Mouse (Mus musculus) layer of hippocampus, adult 18-20 months (tissue): ENCODE results near the gene Cryga. TPM values are rescaled to one million over a fixed set of nuclear protein-coding genes. Genes with fewer than 3 reads are reported as not detected.
A peak's percentile ranks its signal among the peaks of the same experiment; 100 is the strongest.

Experiments used
- DNase-seq, 2 experiments: peaks; one replicate each; pipeline ENCODE4 v3.0.0; 2022; ENCODE audit warnings: low spot score in 2 of 2
- long read RNA-seq: library from polyadenylated mRNA; stranded (forward); transcript quantifications from one replicate; pipeline ENCODE4 v2.0.0, GENCODE M21; 2021
- total RNA-seq, 2 experiments: library from RNA; stranded (reverse); gene quantifications; 2 replicates each; pipeline ENCODE4 v1.2.3; 2021

Gene Cryga
- under 1 TPM in 1 of 2 experiments, not detected in 1; 0.48 TPM for total RNA-seq
- long read RNA-seq = 0 reads

DNA sequence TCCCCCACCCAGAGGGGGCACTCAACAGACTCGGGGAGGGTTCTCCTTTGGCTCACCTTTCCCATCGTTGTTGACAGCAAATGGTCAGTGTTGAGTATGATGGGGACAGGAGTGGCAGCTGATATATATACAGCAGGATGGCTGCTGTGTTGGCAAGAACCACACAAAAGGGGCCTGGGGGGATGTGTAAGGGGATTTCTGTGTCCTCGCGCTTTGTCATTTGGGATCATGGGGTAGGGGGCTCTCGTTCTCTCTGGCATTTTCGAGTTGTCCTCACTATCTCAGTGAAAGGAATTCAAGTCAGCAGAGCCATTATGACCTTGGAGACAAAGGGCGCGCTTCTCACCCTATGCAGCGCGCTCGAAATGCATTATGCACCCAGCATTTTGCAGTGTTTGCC, at the start of gene Cryga:
Gene Cryga (minus strand): TSS at position 101 of the 400 bp plus-strand sequence.
- DNase-seq = no peak

DNA sequence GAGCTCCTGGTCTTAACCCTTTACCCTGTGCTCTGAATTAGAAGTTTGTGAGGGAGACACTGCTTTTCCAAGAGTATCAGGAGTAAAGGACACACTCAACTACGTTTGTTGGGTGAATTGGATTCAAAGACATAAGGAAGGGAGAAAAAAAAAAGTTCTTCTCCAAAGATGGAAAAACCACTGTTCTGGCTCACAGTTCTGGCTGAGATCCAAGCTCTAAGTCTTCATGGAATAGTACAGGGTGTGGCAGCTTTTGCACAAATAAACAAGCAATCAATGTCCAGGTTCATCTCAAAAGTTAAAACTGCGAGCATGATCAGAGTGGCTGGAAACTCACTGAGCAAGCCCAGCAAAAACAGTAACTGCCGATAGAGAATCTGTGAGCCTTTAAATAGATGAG, 44.8 kb upstream of the Cryga start:
- no peak for DNase-seq

DNA sequence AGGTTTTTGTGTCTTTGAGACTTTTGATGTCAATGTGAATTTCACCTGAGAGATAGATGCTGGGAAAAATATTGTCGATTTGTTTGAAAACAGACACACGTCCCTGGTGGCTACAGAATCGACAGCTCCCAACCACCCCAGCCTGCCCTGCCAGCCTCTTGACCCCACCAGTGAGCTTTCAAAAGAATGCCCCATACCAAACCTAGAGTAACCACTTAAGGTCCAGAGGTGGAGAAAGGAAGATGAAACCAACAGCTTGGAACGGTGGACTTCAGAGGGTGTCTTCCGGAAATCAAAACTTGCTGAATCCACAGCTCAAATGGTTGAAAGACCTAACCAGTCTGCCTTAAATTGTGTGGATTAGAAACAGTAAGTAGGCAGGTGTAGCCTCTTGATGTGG, 44.2 kb upstream of the Cryga start:
- no peak for DNase-seq

DNA sequence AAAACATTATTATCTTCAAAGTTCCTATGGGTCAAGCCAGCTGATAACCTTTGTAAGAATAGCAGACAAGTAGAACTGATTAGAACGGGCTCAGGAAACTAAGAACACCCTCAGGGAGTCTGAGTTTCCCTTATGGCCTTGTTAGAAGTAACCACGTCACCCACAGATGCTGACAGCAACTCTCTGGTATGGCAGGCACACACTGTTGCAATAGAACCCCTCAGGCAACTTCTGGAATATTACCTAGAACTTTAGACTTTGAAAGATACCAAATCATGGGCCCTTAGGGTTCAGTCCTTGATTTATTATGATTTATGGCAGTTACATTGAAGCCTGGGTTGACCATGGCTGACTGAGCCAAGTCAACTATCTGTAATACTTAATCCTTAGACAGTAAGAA, 43.4 kb upstream of the Cryga start:
- DNase-seq = no peak

DNA sequence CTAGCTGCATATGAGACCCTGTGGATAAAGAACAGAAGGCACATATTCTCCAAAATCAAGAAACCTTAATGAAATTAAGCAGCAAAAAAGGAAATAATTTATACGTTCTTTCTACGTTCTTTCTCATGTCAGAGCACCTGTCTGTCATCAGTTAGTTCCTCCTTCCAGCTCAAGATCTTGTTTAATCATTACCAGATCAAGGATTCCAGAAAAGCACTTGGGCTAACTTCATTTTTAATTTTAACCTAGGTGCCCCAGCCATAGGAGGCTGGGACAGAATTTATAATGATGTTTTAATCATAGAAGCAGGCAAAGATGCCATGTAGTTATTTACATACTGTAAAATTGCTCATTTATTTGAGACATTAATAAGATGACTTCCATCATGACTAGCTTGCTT, 41.6 kb upstream of the Cryga start:
- no peak for DNase-seq

DNA sequence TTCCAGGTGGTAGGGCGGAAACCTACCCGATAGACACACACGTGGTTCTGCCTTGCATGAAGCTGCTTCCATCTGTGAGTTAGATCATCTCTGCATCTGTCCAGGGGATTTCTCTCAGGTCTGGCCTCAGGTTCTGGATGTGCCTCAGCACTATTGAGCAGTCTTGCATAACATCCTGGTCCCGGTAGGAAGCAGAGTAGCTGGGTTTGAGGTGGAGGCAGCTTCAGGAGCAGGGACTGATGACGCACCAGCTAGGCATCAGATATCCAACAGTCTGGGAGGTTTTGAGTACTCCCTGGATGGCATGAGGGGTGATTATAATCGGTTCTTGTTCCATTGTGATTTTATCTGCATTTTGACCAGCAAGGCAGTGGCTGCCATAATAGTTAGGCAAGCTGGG, 34.4 kb upstream of the Cryga start:
- DNase-seq = no peak

DNA sequence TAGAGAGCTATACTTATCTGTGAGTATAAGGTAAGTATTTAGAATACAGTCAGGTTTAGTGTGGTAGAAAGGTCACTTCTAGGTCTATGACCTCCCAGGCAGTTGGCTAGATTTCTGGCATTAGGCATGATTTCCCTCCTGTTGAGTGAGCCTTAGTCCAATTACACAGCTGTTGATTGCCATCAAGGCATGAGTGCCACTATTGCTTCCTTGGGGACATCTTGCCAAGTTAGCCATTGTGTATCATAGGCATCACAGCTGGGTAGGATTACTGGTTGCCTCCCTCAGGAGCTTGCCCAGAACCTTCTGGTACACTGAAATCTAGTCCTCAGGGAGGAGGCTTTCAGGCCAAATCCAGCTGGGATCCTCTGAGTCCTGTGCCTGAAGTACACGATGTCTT, 29.7 kb upstream of the Cryga start:
- DNase-seq = no peak

DNA sequence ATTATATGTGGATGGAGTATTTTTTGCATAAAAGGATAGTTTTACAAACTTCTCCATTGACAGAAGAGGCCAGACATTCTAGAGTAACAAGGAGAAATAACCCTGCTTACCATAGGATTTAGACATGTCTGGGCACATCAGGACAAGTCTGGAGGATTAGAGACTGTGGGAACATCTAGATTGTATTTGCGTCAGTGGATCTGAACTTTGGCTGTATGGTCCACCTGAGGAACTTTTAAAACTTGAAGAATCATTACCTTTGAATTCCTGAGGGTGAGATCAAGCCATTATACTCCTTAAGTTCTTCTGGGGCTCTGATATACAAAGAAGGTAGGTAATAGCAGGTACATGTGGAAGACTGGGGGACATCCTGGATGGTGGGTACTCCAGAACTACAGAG, 28.5 kb upstream of the Cryga start:
- no peak for DNase-seq

DNA sequence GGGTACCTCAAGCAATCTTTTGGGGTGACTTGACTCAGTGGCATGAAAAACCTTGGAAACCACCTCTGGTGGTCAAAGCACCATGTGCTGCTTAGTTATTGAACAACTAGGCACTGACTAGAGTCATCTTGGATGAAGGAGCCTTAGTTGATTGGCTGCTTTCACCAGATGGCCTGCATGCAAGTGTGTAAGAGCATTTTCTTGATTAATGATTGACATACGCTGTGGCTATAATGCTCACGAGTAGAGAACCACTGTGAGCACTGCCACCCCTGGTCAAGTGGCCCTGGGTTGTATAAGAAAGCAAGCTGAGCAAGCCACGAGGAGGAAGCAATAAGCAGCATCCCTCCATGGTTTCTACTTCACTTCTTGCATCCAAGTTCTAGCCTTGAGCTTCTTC, 27.1 kb upstream of the Cryga start:
- no peak for DNase-seq

DNA sequence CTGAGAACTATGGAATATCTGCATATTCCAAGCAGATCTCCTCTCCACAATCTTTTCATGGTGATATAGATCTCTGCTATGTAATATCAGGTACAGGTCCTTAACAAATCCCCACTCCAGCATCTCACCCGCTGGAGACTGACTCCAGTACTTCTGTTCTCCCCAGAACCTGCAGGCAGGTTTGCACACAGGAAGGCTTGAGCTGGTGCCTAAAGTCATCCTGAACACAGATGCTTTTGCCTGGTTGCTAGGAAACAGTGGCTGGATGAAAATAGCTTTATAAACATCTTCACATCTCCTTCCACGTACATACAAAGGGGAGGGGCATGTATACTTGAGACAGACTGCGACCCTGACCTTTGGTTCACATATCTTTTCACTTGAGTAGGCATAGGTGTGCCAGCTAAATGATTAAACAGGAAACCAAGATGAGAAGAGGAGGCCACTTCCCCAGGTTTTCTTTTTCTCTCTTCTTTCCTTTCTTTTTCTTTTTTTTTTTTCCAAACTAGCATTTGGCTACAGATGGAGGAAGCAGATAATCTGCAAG, 26.5 kb upstream of the Cryga start:
- no peak for DNase-seq

DNA sequence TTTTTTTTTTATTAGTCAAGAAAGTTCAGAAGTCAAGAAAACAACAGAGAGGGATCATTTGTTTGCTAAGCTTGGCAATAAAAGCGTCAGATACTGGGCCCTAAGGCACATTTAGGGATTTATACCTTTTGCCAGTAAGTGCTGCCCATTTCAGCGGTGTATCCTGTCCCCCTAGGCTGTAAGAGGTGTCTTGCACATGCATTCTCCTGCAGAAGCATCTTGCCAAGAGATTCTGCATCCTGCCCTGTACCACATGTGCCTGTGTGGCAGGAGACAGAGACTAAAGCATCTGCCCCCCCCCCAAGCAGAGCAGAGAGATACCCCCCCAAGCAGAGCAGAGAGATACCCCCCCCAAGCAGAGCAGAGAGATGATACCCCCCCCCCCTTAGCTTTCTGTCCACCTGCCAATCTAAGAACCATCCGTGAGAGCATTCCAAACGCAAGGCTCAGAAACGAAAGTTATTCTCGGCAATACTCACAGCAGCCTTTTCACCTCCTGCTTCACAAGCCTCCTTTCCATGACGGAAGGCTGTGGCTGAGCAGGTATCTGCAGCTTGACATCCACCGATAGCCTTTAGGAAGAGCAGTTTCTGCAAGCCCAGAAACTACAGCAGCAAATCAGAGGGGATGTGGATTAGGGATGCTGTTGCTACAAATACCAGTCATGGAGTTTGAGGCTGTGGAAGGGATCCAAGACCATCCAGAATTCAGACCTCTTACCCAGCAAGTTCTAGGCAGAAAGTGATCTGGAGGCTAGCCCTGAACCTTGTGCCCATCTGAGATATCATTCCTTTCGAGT, 19.6 kb upstream of the Cryga start, which contains the start of gene D630023F18Rik:
Gene D630023F18Rik (minus strand): TSS at position 641 of the 799 bp plus-strand sequence.
- DNase-seq = peak in 1 of 2 experiments; percentile 47

DNA sequence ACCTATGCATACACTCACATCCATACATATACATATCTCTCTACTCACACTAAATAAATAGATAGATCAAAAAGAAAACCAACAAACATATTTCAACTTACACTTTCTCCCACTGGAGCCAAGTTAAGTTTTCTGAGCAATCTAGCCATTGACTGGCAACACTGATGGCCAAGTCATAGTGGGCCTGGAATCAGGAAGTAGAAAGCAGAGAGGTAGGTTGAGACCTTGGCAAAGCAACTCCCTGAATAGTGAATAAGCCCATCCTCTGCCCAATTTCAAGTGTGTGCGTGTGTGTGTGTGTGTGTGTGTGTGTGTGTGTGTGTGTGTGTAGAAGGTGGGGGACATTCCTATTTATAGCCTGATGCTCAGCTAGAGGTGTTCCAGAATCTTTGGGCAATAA, 16.3 kb upstream of the Cryga start, which contains the start of gene Gm28845:
Gene Gm28845 (minus strand): TSS at position 121 of the 400 bp plus-strand sequence.
- no peak for DNase-seq

DNA sequence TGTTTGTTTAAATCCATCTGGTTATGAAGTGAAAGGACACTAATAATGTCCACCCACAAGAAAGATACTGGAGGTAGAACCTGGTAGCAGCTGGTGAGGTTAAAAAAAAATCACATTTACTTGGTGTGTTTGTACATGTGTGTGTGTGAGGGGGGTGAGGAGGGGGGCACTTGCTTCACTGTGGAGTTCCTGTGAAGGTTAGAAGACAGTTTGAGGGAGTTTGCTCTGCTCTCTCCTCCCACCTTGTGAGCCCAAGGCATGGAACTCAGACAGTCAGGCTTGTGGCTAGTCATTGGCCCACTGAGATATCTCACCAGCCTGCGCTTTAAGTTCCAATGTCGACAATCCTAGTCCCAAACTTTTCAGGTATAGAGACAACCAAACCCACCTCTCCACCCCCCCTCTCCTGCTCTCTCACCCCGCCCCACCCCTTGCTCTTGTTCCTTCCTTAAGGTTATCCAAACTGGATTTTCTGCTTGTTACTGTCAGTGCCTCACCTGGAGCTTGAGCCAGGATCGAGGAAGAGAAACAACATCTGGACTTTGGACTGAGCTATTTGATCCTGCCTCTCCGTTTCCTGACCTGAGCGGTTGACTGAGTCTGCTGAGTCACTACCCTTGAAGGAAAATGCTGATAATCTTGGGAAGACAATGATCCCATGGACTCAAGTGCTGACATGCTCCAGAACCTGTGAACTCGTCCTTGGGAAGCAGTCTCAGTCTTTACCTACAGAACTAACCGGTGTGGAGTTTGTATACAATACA, 15.2 kb upstream of the Cryga start:
- no peak for DNase-seq

DNA sequence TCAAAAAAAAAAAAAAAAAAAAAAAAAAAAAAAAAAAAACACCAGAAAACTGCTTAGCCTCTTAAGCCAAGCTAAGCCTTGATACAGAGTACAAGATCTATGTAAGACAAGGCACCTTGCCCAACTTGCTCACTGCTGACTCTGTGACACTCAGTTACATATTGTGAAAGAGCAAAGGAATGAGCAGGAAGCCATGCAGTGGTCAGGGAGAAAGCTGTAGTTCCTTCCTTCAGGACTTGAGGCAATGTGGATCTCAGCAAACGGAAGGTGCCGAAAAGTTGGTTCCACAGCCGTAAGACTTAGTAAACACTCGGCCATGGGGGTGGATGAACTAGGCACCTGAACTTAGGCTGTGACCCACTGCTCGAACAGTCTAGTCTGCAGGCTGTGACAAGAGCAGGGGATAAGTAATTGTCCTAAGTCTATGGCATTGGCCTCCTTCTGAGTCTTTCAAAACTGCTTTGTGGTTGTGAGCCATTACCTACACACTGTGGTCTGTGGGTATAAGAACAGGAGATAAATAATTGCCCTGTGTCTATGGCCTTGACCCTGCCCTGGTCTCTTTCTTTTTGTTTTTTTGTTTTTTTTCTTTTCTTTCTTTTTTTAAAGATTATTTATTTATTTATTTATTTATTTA, 10.5 kb upstream of the Cryga start:
- DNase-seq = no peak

DNA sequence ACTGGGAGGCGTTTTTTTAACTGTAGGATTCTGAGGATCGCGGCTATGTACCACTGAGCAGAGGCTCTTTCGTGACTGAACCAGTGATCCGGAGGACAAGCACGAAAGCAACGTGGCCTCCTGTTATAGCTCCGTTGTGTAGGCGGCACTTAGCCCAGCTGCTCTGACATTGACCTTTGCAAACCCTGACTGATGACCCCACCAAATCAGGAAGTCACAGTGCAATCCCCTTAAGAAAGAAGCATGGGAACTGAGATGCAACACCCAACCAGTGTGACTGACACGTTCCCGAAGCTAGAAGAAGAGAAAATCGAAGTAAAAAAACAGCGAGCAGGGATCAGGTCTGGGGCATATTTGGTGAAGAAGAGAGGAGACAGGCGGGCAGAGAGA, 9.6 kb upstream of the Cryga start:
- DNase-seq = no peak

DNA sequence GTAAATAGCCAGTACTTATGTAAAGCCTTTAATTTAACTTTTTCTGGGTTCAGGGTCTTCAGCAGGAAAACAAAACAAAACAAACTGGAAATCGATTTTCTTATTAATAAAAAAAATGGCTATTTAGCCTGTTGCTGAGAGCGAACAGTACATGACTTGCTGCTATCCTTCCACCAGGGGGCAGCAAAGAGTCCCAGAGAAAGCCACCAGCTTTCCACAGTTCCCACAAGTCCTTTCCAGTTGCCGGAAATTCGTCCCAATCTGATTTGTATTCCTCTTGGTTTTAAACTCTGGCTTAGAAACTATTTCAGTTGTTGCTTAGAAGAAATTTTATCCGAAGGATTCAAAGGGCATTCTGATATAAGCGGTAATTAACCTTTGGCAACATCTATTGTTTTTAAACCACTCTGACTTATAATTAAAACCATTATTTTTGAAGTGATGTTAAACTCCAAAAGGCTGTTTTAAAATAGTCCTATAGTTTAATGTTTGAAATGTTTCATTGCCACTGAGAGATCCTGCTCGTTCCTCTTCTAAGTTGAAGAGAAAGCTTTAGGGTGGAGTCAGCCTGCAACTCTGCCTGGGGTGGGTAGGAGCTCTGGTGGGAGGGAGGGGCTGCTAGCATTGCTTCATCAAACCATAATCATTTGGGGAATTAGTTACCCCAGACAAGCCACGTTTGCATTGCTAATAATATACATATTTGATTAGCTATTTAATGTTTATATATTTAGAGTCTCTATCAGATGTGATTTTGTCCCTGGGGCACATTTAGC, 9.0 kb upstream of the Cryga start:
- DNase-seq = peak; percentile 44 to 87

DNA sequence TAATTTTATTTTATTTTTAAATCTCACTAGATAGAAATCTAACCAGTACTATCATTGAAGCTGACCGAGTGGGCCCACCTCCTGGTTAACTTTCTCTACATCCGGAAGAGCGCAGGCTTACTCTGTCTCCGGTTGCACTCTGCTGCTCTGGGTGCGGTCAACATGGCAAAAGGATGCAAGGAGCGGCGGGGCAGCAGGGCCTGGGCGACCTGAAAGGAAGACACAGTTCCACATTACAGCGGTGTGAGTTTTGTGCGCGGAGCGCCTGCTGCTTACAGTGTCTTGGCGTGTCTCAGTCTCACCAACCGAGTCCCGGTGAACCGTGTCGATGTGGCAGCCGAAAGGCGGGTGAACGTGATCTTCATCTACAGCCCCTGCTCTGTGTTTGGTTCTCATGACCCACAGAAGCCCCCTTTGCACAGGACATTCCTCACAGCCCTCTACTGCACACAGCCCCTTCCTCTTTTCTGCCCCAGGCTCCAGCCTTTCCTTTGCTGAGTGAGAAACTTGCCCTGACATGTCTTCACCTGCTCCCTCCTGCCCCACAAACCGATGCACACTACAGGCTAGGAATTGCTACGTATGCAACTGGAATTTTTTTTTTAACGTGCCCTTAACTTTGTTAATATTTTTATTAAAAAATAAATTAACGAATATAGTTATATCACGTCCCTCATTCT, 6.7 kb upstream of the Cryga start:
- no peak for DNase-seq

DNA sequence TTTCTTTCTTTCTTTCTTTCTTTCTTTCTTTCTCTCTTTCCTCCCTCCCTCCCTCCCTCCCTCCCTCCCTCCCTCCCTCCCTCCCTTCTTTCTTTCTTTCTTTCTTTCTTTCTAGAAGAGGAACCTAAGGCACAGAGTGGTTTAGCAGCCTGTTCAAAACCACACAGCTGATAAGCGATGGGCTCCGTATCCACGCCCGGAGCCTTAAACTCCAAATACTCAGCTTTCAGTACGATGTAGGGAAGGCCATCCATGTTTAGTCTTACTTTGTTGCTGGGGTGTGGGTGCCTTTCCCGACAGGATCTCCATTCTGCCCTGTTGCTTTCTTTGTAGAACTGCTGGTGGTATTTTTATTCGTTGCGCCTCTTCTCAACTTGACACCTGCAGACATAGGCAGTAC, 6.0 kb upstream of the Cryga start:
- DNase-seq = no peak

DNA sequence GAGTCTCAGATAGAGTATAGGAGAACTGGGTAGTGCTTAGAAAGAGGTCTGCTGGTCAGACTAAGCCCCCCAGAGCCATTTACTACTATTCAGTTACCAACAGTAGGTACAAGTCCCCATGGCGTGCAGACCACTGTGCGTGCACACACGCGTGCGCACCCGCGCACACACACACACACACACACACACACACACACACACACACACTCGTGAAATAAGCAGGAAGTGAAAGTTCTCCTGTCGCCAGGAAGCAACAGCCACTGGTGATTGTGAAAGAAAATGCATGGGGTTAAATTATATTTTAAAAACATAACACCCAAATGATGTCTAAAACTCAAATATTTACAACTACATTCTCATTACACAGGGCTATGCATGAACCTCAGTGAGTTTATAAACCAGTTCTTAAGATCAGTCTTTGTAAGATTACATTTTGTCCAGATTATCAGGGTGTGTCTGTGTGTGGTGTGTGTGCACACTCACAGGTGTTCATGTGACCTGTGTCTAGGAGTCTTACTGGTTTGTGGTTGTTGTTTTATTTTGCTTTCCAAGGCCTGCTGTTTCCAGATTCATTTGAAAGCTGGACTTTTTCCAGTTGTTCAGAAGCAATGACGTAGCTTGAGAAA, 4.6 kb upstream of the Cryga start:
- DNase-seq = no peak

DNA sequence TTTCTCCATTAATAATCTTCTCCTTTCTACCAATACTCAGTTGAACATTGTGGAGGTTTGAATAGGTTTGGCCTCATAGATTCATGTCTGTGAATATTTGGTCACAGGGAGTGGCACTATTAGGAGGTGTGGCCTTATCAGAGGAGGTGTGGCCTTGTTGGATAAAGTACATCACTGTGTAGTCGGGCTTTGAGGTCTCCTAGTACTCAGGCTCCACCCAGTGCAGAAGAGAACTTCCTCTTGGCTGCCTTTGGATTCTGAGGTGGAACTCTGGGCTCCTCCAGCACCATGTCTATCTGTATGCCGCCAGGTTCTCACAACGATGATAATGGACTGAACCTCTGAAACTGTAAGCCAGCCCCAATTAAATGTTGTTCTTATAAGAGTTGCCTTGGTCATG, 6.2 kb downstream of the Cryga start:
- DNase-seq = no peak
